Mouse (Mus musculus) urinary bladder, postnatal 4 days (tissue): ENCODE data around the gene Zfp609.
"Not testable (repeated sequence)": the region's sequence is repeated elsewhere in the genome, so short reads cannot be mapped to it uniquely, and the experiment has no call there.

ENCODE experiments used
- DNase-seq, 2 experiments: peaks; one replicate each; pipeline ENCODE4 v3.0.0; 2021 to 2022; ENCODE audit warnings: low spot score in 2 of 2

Gene Zfp609

DNA sequence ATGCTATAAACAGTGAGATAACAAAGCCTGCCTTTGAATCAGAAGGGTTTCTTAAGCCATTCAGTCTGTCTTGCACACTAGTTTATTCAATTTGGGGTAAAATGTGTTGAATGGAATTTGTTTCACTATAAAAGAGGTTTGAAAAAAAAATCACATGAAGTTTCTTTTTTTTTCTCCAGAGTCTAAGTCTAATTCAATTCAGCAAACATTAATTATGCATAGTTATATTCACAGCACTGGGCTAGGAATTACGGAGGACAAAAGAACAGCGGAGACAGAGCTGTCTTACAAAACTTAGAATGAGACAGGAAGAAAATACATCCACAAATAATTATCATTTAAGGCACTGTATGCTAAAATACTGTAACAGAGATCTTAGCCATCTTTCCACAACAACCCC, 9.0 kb downstream of the Zfp609 start:
- DNase-seq: no peak

GRCm38 (mm10) chr9:65812841-65813240, 14.5 kb downstream of the Zfp609 start:
- no peak for DNase-seq

- no peak for DNase-seq
These were observed 15.6 kb downstream of the Zfp609 start for GRCm38 (mm10) chr9:65811784-65812183.

DNA sequence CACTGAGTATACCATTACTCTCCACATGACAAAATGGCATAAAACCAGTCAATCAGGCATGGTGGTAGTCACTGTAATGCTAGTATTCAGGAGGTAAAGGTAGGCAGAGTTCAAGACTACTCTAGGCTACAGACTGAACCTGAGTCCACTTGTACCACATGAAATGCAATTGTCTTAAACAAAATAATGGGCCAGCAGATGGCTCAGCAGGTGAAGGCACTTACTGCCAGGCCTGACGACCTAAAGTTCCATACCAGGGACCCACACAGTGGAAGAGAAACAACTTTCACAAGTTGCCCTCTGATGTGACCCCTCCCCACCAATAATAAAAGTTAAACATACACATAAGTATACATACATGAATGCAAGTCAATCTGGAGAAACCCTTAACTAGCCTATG, 19.5 kb downstream of the Zfp609 start:
- no peak for DNase-seq

DNA sequence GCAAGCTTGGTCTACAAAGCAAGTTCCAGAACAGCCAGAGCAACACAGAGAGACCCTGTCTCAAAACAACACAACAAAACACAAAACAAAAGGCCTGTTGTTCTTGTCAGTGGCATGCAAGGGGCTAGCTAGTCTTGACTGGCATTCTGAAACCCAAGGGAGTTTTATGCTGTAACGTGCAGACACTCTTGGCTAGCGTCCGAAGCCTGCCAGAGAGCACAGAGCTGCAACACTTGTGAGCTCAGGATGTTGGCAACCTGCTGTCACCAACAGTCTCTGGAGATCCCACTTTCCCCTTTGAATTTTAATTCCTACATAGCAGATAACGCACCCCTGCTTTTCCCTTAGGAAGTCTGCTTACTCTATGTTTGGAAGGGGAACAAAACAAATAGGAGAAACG, 20.1 kb downstream of the Zfp609 start:
- no peak for DNase-seq

- DNase-seq: no peak
These were observed 27.6 kb downstream of the Zfp609 start for GRCm38 (mm10) chr9:65799770-65800169.

- DNase-seq: no peak
These were observed 31.7 kb downstream of the Zfp609 start for GRCm38 (mm10) chr9:65795651-65796050.

- DNase-seq: no peak
These were observed 33.1 kb downstream of the Zfp609 start for GRCm38 (mm10) chr9:65794313-65794712.

- DNase-seq: no peak
These were observed 33.9 kb downstream of the Zfp609 start for GRCm38 (mm10) chr9:65793506-65793905.

DNA sequence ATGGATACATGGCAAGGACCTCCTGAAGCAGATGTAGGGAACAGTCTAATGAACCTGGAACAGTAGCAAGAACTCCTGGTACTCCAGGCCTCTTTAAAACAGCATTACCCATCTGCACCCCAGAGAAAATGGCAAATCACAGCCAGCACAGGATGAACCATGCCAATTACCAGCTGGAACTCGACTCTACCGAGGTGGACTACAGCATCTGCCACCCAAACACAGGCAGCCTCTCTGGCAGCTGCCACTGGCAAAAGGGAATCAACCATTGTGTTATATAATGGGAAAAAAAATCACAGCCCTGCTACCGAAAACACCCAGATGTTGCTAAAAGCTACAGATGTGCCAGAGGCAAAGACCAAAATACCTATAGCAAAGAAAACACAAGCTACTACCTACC, 34.3 kb downstream of the Zfp609 start:
- DNase-seq: no peak

DNA sequence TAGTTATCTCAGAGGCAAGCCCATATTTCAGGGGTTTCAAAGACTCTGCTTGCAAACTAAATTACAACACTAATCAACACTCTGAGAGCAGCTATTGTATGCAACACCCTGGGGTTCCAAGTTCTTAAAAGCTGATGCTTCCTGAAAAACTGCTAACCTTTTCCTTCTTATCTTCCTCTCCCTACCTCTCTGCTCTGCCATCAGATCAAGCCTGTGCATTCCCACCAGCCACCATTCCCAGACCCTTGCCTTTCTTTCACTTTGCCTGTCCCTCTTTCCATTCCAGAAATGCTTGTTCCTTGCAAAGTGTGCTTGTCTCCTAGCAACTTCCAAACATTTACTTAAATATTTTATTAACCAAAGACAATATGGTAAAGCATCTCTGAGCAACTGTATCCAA, 35.5 kb downstream of the Zfp609 start:
- DNase-seq: no peak

DNA sequence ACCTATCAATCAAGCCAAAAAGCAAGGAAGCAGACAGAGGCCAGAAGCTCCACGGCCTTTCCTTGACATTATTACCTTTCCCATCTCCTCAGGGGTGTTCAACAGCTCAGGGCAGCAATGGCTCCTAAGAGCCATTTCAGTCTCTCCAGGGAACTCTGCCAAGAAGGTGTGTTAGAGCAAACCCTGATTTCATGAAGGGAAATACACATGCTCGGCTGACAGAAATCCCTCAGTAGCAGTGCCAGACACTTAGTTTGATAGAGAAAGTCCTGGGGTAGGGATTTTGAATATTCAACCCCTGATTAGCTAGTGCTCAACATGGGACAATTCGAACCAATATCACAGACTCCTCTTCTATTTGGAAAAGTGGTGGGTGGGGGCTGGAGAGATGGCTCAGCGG, 36.3 kb downstream of the Zfp609 start:
- DNase-seq: no peak

- no peak for DNase-seq
These were observed 37.6 kb downstream of the Zfp609 start for GRCm38 (mm10) chr9:65789788-65790187.

- no peak for DNase-seq
These were observed 38.8 kb downstream of the Zfp609 start for GRCm38 (mm10) chr9:65788556-65788955.

DNA sequence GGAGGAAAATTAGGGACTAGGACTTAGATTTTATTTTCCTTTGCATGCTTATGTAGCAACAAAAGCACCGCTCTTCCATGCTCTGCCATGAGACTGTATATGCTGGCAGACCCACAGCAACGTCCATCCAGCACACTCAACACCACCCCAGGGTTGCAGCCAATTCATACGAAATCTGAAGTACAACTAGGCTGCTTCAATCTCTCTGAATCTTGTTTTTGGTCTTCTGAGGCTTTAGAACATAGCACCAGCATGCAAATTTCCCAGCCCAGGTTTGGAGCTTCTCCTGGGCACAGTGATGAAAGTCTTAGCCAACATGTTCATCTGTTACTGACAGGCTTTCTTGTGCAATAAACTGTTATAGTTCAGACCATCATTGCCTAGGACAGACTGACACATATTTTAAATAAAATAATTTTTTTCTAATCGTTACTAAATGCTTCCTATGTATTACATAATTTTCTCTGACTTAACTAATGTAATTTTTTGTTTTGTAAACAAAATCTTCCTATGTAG, 39.5 kb downstream of the Zfp609 start:
- no peak for DNase-seq

- DNase-seq: peak in 1 of 2 experiments; percentile 24
These were observed 40.2 kb downstream of the Zfp609 start for GRCm38 (mm10) chr9:65786885-65787787.

GRCm38 (mm10) chr9:65785772-65786368, 41.5 kb downstream of the Zfp609 start:
- no peak for DNase-seq

GRCm38 (mm10) chr9:65779619-65780018, 47.7 kb downstream of the Zfp609 start:
- not testable (repeated sequence) for DNase-seq

DNA sequence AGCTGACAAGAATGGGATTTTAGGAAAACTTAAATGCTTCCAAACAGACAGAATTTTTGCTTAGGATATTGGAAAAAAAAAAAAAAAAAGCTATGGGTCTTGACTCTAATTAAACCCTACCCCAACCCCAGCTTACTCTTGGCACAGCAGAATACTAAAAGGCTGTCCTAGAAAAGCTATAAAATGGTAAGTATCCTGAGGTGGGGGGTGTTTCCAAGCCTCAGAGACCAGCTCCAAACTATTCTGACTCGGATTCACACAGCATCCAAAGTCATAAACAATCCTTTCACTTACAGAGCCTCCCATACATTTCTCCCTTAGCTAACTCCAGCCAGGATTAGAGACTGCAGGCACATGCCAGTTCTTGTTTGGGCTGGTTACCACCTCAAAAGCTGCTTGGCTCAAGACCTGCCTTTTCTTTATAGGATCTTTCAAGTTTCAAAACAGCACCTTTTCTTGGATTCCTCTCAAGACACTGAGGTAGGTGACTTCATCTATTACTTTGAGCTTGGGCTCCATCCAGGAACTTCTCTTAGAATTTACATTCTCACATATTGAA, 50.4 kb downstream of the Zfp609 start:
- DNase-seq: no peak

DNA sequence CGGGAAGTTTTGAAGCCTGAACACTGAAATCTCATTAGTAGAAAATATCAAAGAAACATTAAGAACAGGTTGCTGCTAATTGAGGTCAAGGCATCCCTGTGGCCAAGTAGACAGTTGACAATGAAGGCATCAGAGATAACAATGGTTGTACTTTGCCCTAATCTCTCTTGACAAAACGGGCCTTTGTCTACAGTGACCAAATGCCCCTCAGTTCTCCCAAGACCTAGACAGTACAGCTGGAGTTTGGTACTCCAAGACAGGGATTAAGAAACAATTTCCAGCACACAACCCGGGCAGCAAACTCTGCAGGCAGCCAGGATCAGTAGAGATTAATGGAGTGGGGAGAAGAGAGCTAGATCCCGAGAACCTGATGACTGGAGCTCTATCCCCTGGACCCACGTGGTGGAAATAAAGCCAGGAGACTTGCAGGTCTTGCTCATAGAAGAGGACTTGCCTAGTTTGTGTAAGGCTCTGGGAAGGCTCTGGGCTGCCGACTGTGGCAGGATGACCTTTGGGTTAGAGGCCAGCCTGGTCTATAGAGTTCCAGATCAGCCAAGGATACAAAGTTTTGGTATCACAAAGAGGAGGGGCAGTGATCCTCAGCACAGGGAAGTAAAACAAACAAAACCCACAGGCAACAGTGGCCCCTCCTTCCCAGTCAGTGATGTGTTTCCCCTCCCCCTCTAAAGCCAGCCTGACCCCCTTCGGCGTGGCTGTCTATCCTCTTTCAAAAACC, 51.1 kb downstream of the Zfp609 start:
- no peak for DNase-seq

DNA sequence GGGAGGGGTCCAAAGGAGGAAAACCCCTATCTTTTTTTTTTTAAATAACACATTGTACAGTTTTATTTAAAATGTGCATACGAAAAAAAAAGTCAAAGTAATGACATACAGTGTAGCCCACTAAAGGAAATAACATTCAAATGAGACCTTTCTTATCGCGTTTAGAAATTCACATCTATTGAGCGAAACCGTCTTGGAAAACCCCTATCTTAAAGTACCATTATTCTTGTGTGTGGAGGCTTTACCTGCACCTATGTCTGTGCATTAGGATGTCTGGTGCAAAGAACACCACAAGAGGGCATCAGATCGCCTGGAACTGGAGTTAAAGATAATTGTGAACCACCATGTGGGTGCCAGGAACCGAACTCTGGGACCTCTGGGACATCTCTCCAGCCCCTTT, 53.6 kb downstream of the Zfp609 start:
- no peak for DNase-seq
